Mouse (Mus musculus) layer of hippocampus, adult 11-12 months (tissue): ENCODE measurements around the gene Abcd3.

Experiments
- DNase-seq: peaks from one replicate; pipeline ENCODE4 v3.0.0; 2022; ENCODE audit warnings: low spot score

The Abcd3 gene

GRCm38 (mm10) chr3:121738742-121739342 lies 76.3 kb downstream of the Abcd3 start:
- DNase-seq, result no peak

- DNase-seq, result no peak
Observed at GRCm38 (mm10) chr3:121737901-121738300, 77.2 kb downstream of the Abcd3 start.

GRCm38 (mm10) chr3:121737453-121737852 lies 77.6 kb downstream of the Abcd3 start:
- DNase-seq, result no peak

GRCm38 (mm10) chr3:121736025-121736744 lies 78.9 kb downstream of the Abcd3 start:
- DNase-seq, result peak; percentile 89

- DNase-seq, result no peak
Observed at GRCm38 (mm10) chr3:121735542-121735941, 79.6 kb downstream of the Abcd3 start.

GRCm38 (mm10) chr3:121729678-121730077 lies 85.4 kb downstream of the Abcd3 start:
- DNase-seq, result no peak

GRCm38 (mm10) chr3:121725651-121726050 lies 89.5 kb downstream of the Abcd3 start:
- DNase-seq, result no peak

GRCm38 (mm10) chr3:121724553-121724952 lies 90.5 kb downstream of the Abcd3 start:
- DNase-seq, result no peak

- DNase-seq, result no peak
Observed at GRCm38 (mm10) chr3:121723968-121724524, 91.1 kb downstream of the Abcd3 start.

GRCm38 (mm10) chr3:121722971-121723844 lies 91.9 kb downstream of the Abcd3 start, which contains the start of gene F3:
Gene F3 (plus strand): TSS chr3:121723537.
- peak; percentile 73 for DNase-seq

- DNase-seq, result no peak
Observed at GRCm38 (mm10) chr3:121721691-121722070, 93.4 kb downstream of the Abcd3 start.

- DNase-seq, result no peak
Observed at GRCm38 (mm10) chr3:121720801-121721690, 94.1 kb downstream of the Abcd3 start.

GRCm38 (mm10) chr3:121719701-121720100 lies 95.4 kb downstream of the Abcd3 start:
- no peak for DNase-seq

- no peak for DNase-seq
Observed at GRCm38 (mm10) chr3:121718679-121719078, 96.4 kb downstream of the Abcd3 start.

- no peak for DNase-seq
Observed at GRCm38 (mm10) chr3:121716480-121716879, 98.6 kb downstream of the Abcd3 start.

GRCm38 (mm10) chr3:121715741-121716459 lies 99.2 kb downstream of the Abcd3 start:
- no peak for DNase-seq

- no peak for DNase-seq
Observed at GRCm38 (mm10) chr3:121715336-121715735, 99.8 kb downstream of the Abcd3 start.

GRCm38 (mm10) chr3:121714461-121714860 lies 100.6 kb downstream of the Abcd3 start:
- DNase-seq, result no peak

- no peak for DNase-seq
Observed at GRCm38 (mm10) chr3:121713816-121714215, 101.3 kb downstream of the Abcd3 start.

GRCm38 (mm10) chr3:121713151-121713701 lies 101.9 kb downstream of the Abcd3 start:
- no peak for DNase-seq
